Mouse (Mus musculus) MEL (cell line): ENCODE results near the gene Lhfp. TPM values are rescaled to one million over a fixed set of nuclear protein-coding genes. Genes with fewer than 3 reads are reported as not detected.

Experiments used
- DNase-seq: peaks from one replicate; pipeline ENCODE4 v3.0.0; 2011; ENCODE audit warnings: low read depth, low spot score
- H3K27ac ChIP-seq: 2 replicates; pipeline ENCODE4 v1.5.1; 2012; ENCODE audit warnings: low read depth, mild to moderate bottlenecking, control low read depth, low read length, moderate library complexity; ENCODE audit not compliant: control insufficient read depth
- H3K27me3 ChIP-seq, 2 experiments: fragments of 150-350 bp in 1 of 2; sonication (generic) in 1 of 2; 2 replicates each; pipeline ENCODE4 v1.6.1; 2012; ENCODE audit warnings: low read length in 2 of 2, mild to moderate bottlenecking in 2 of 2, improper control_type of control experiment in 1 of 2, moderate library complexity in 1 of 2; ENCODE audit not compliant: insufficient read depth in 2 of 2, control insufficient read depth in 1 of 2
- H3K36me3 ChIP-seq, 2 experiments: 2 replicates each; pipeline ENCODE4 v1.6.1; 2012 to 2014; ENCODE audit warnings: low read length in 2 of 2, improper control_type of control experiment in 1 of 2, inconsistent platforms in 1 of 2, mild to moderate bottlenecking in 1 of 2; ENCODE audit not compliant: insufficient read depth in 2 of 2, control insufficient read depth in 1 of 2
- H3K4me1 ChIP-seq, 2 experiments: fragments of 150-350 bp in 1 of 2; sonication (generic) in 1 of 2; 2 replicates each; pipeline ENCODE4 v1.6.1; 2012; ENCODE audit warnings: low read length in 2 of 2, improper control_type of control experiment in 1 of 2, mild to moderate bottlenecking in 1 of 2; ENCODE audit not compliant: insufficient read depth in 2 of 2, control insufficient read depth in 1 of 2
- H3K4me3 ChIP-seq, 2 experiments: fragments of 150-350 bp in 1 of 2; sonication (generic) in 1 of 2; 2 replicates each; pipeline ENCODE4 v1.5.1; 2012; ENCODE audit warnings: low read depth in 2 of 2, low read length in 2 of 2, mild to moderate bottlenecking in 2 of 2, moderate library complexity in 2 of 2, control low read depth in 1 of 2, improper control_type of control experiment in 1 of 2; ENCODE audit not compliant: control insufficient read depth in 1 of 2, insufficient read depth in 1 of 2
- H3K79me2 ChIP-seq: 2 replicates; pipeline ENCODE4 v1.6.1; 2012; ENCODE audit warnings: mild to moderate bottlenecking, low read length, moderate library complexity; ENCODE audit not compliant: control insufficient read depth, poor library complexity, insufficient read depth
- H3K9ac ChIP-seq: 2 replicates; pipeline ENCODE4 v1.6.1; 2012; ENCODE audit warnings: low read depth, mild to moderate bottlenecking, control low read depth, low read length, moderate library complexity; ENCODE audit not compliant: control insufficient read depth, poor library complexity, severe bottlenecking
- H3K9me3 ChIP-seq: fragments of 150-350 bp; sonication (generic); replicated peaks from 2 replicates; pipeline ENCODE4 v1.6.1; 2012; ENCODE audit warnings: mild to moderate bottlenecking, low read length, improper control_type of control experiment, moderate library complexity; ENCODE audit not compliant: insufficient read depth
- CHD1 ChIP-seq: IDR thresholded peaks from 2 replicates; pipeline ENCODE4 v1.6.1; 2012; ENCODE audit warnings: low read depth, mild to moderate bottlenecking, inconsistent platforms, low read length, improper control_type of control experiment
- E2F4 ChIP-seq: IDR thresholded peaks from 2 replicates; pipeline ENCODE4 v1.6.1; 2011; ENCODE audit warnings: low read depth, low read length, improper control_type of control experiment, borderline replicate concordance
- ELF1 ChIP-seq: IDR thresholded peaks from 2 replicates; pipeline ENCODE4 v1.6.1; 2014; ENCODE audit warnings: low read depth, mild to moderate bottlenecking, inconsistent platforms, low read length, improper control_type of control experiment, moderate library complexity
- EP300 ChIP-seq, 2 experiments: IDR thresholded peaks; 2 replicates each; pipeline ENCODE4 v1.6.1; 2011; ENCODE audit warnings: improper control_type of control experiment in 2 of 2, low read length in 2 of 2, low read depth in 1 of 2, mild to moderate bottlenecking in 1 of 2
- GABPA ChIP-seq: IDR thresholded peaks from 2 replicates; pipeline ENCODE4 v1.6.1; 2012; ENCODE audit warnings: low read depth, mild to moderate bottlenecking, inconsistent platforms, low read length, improper control_type of control experiment, moderate library complexity
- HCFC1 ChIP-seq: IDR thresholded peaks from 2 replicates; pipeline ENCODE4 v1.6.1; 2012; ENCODE audit warnings: low read depth, mild to moderate bottlenecking, inconsistent platforms, low read length, improper control_type of control experiment, moderate library complexity
- KAT2A ChIP-seq: conservative IDR thresholded peaks from 2 replicates; pipeline ENCODE4 v1.6.1; 2012; ENCODE audit warnings: low read depth, low read length, improper control_type of control experiment, inconsistent platforms
- MAFK ChIP-seq: IDR thresholded peaks from 2 replicates; pipeline ENCODE4 v1.6.1; 2011; ENCODE audit warnings: low read depth, mild to moderate bottlenecking, low read length, improper control_type of control experiment, borderline replicate concordance
- MAX ChIP-seq: IDR thresholded peaks from 2 replicates; pipeline ENCODE4 v1.6.1; 2011; ENCODE audit warnings: low read length, improper control_type of control experiment
- MAZ ChIP-seq: IDR thresholded peaks from 2 replicates; pipeline ENCODE4 v1.6.1; 2012; ENCODE audit warnings: low read depth, mild to moderate bottlenecking, inconsistent platforms, low read length, improper control_type of control experiment
- MYB ChIP-seq: IDR thresholded peaks from 2 replicates; pipeline ENCODE4 v1.6.1; 2011; ENCODE audit warnings: mild to moderate bottlenecking, low read depth, low read length, improper control_type of control experiment
- POLR2AphosphoS2 ChIP-seq: IDR thresholded peaks from 2 replicates; pipeline ENCODE4 v1.6.1; 2011; ENCODE audit warnings: low read length, improper control_type of control experiment
- RAD21 ChIP-seq: IDR thresholded peaks from 2 replicates; pipeline ENCODE4 v1.6.1; 2011; ENCODE audit warnings: mild to moderate bottlenecking, low read depth, low read length, improper control_type of control experiment
- RCOR1 ChIP-seq: IDR thresholded peaks from 2 replicates; pipeline ENCODE4 v1.6.1; 2012; ENCODE audit warnings: low read depth, mild to moderate bottlenecking, inconsistent platforms, low read length, improper control_type of control experiment
- SMC3 ChIP-seq: IDR thresholded peaks from 2 replicates; pipeline ENCODE4 v1.6.1; 2011; ENCODE audit warnings: low read depth, low read length, improper control_type of control experiment
- TBP ChIP-seq: IDR thresholded peaks from 2 replicates; pipeline ENCODE4 v1.8.0; 2011; ENCODE audit warnings: low read depth, low read length, improper control_type of control experiment
- TCF12 ChIP-seq: IDR thresholded peaks from 2 replicates; pipeline ENCODE4 v1.6.1; 2014; ENCODE audit warnings: low read depth, mild to moderate bottlenecking, inconsistent platforms, low read length, improper control_type of control experiment, moderate library complexity
- USF1 ChIP-seq: IDR thresholded peaks from 2 replicates; pipeline ENCODE4 v1.6.1; 2014; ENCODE audit warnings: low read depth, mild to moderate bottlenecking, inconsistent platforms, low read length, improper control_type of control experiment, moderate library complexity
- USF2 ChIP-seq, 2 experiments: IDR thresholded peaks; 2 replicates each; pipeline ENCODE4 v1.6.1; 2011 to 2012; ENCODE audit warnings: improper control_type of control experiment in 2 of 2, low read length in 2 of 2, borderline replicate concordance in 1 of 2, inconsistent platforms in 1 of 2, low read depth in 1 of 2, mild to moderate bottlenecking in 1 of 2; ENCODE audit not compliant: insufficient read depth in 1 of 2
- ZKSCAN1 ChIP-seq: IDR thresholded peaks from 2 replicates; pipeline ENCODE4 v1.6.1; 2012; ENCODE audit warnings: low read depth, mild to moderate bottlenecking, inconsistent platforms, low read length, improper control_type of control experiment, moderate library complexity
- ZMIZ1 ChIP-seq: IDR thresholded peaks from 2 replicates; pipeline ENCODE4 v1.6.1; 2012; ENCODE audit warnings: low read depth, mild to moderate bottlenecking, inconsistent platforms, low read length, improper control_type of control experiment, moderate library complexity
- ZNF384 ChIP-seq: IDR thresholded peaks from 2 replicates; pipeline ENCODE4 v1.6.1; 2012; ENCODE audit warnings: low read depth, mild to moderate bottlenecking, inconsistent platforms, low read length, improper control_type of control experiment
- polyA plus RNA-seq, 2 experiments: library from polyadenylated mRNA; stranded (reverse) in 1 of 2; unstranded in 1 of 2; fragments of >175 nt in 1 of 2; fragments of >200 nt in 1 of 2; gene quantifications; 2 replicates each; pipeline versions ENCODE4 v1.2.1 to v1.2.4; 2012; ENCODE audit warnings: low replicate concordance in 2 of 2, low read depth in 1 of 2; ENCODE audit not compliant: insufficient read length in 2 of 2, insufficient read depth in 1 of 2, missing spikeins in 1 of 2
- total RNA-seq: library from RNA; depleted of rRNA; stranded (reverse); fragments of 300-350 nt; gene quantifications from 2 replicates; pipeline ENCODE4 v1.2.3, GENCODE M21; 2012

Gene Lhfp
- total and polyA plus RNA-seq, 3 experiments = not detected

DNA sequence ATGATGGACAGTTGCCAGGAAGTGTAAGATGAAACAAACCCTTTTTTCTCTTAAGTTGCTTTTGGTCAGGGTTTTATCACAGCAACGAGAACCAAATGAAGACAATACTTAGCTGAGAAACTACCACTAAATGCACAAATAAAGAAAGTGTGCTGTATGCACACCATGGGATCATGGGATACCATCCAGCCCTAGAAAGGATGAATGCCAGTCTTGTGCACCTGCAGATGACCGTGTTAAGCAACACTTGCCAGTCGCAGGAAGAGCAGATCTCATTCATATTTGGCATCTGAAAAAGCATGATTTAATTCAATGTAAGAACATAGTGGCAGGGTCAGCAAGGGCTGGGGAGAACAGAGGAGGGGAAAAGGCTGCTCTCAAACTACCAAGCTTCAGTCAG is 107.4 kb downstream of the Lhfp start:
- DNase-seq = no peak
- no peak overlapping the region for H3K27ac ChIP-seq
- TF ChIP-seq ZNF384 (no peak), USF2 (IDR thresholded peaks at IDR 0.05; ENCODE audit: borderline replicate concordance in 1 of 2, insufficient read depth in 1 of 2, low read depth in 1 of 2, low read length in 2 of 2) (no peak), MAX (no peak), HCFC1 (no peak), KAT2A (no peak), USF1 (no peak), CHD1 (no peak), ZKSCAN1 (no peak), POLR2AphosphoS2 (no peak), ZMIZ1 (no peak), ELF1 (no peak), TBP (no peak)
- TF ChIP-seq, all 39 proteins: peak for 0
- Histone ChIP-seq H3K9me3 (no peaks in the 10 kb centered on the region), H3K9ac (no peak overlapping the region), H3K79me2 (no peaks in the 10 kb centered on the region), H3K4me1 (no peaks in the 10 kb centered on the region), H3K36me3 (no peaks in the 10 kb centered on the region), H3K4me3 (no peak overlapping the region), H3K27me3 (no peaks in the 10 kb centered on the region)

DNA sequence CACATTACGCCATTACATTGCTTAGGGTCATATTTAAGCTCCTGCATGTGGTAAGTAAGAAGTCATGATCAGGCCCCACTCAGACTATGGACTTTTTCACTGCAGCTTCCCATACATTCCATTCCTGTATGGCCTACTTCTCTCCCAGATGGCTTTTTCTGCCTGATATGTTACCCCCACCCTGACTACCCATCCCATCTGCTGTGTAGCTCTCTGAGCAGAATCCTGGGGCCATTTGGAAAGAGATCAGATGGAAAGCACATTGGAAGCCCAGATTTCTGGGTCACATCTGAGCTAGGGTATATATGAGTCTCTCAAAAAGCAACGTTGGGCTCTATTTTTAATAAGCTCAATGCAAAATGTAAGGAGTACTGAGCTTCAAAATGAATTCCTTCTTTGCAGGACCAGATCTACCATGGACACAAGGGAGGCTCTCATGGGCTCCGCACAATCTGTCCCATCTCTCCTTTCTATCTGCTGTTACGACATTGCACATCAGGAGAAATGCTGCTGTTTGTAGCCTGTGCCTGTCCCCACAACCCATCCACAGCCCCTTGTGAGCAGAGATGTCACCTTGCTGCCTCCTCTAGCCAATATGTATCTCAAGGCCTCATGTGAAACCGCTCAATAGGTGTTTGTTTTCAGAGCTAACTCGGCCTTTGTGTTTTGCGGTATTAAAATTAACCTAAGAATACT is 108.4 kb downstream of the Lhfp start:
- Histone ChIP-seq H3K27ac (no peak overlapping the region), H3K4me1 (no peaks in the 10 kb centered on the region), H3K27me3 (no peaks in the 10 kb centered on the region), H3K79me2 (no peaks in the 10 kb centered on the region), H3K36me3 (no peaks in the 10 kb centered on the region), H3K4me3 (no peak overlapping the region), H3K9ac (no peak overlapping the region), H3K9me3 (no peaks in the 10 kb centered on the region)
- DNase-seq = no peak
- TF ChIP-seq RAD21 (no peak), ELF1 (no peak), E2F4 (no peak)

DNA sequence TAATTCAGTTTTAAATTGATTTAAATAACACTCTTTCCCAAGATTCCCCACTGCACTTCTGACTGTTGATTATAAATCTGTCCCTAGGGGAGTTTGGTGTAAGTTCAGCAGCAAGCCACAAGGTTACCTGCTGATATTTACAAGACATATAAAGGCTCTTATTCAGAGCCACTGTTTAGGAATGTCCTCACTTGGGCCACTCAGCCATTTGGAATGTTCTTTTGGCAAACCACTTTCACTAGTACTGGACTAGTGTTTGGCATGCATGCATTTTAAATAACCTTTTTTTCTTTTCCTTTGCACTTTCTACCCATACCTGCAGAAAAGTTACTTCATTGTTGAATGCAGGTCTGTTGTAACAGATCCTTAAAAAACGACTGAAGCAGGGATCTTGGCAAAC is 109.8 kb downstream of the Lhfp start:
- Histone ChIP-seq H3K9me3 (no peaks in the 10 kb centered on the region), H3K36me3 (no peaks in the 10 kb centered on the region), H3K9ac (no peak overlapping the region), H3K27me3 (no peaks in the 10 kb centered on the region), H3K4me1 (no peaks in the 10 kb centered on the region), H3K79me2 (no peaks in the 10 kb centered on the region), H3K4me3 (no peak overlapping the region), H3K27ac (no peak overlapping the region)
- TF ChIP-seq MAFK = no peak
- no peak for TF ChIP-seq MAZ
- no peak for TF ChIP-seq USF1
- no peak for TF ChIP-seq E2F4
- no peak for TF ChIP-seq TCF12
- TF ChIP-seq GABPA = no peak
- TF ChIP-seq SMC3 = no peak
- no peak for TF ChIP-seq EP300 (IDR thresholded peaks at IDR 0.05; ENCODE audit: low read depth in 1 of 2, low read length in 2 of 2)
- TF ChIP-seq CHD1 = no peak
- no peak for TF ChIP-seq RCOR1
- TF ChIP-seq POLR2AphosphoS2 = no peak
- no peak for TF ChIP-seq MYB
- no peak for TF ChIP-seq ELF1
- DNase-seq = no peak
